Mouse (Mus musculus) left cerebral cortex, adult 18-20 months (tissue): ENCODE data around the gene Hes7. TPM values are rescaled to one million over a fixed set of nuclear protein-coding genes. Genes with fewer than 3 reads are reported as not detected.
A peak's percentile ranks its signal among the peaks of the same experiment; 100 is the strongest.

ENCODE experiments used
- DNase-seq, 2 experiments: peaks; one replicate each; pipeline ENCODE4 v3.0.0; 2021 to 2022; ENCODE audit warnings: low spot score in 2 of 2, mixed read lengths in 1 of 2
- total RNA-seq, 2 experiments: library from RNA; stranded (reverse); gene quantifications; 2 replicates each; pipeline ENCODE4 v1.2.3; 2021

Hes7 gene
- total RNA-seq, 2 experiments from 2014 or later: 0.42 to 0.79 TPM

GRCm38 (mm10) chr11:69117737-69118695 lies 2.2 kb upstream of the Hes7 start:
- DNase-seq: peak; percentile 51 to 58

GRCm38 (mm10) chr11:69118765-69119164 lies 1.4 kb upstream of the Hes7 start:
- peak; percentile 87 to 92 for DNase-seq

DNA sequence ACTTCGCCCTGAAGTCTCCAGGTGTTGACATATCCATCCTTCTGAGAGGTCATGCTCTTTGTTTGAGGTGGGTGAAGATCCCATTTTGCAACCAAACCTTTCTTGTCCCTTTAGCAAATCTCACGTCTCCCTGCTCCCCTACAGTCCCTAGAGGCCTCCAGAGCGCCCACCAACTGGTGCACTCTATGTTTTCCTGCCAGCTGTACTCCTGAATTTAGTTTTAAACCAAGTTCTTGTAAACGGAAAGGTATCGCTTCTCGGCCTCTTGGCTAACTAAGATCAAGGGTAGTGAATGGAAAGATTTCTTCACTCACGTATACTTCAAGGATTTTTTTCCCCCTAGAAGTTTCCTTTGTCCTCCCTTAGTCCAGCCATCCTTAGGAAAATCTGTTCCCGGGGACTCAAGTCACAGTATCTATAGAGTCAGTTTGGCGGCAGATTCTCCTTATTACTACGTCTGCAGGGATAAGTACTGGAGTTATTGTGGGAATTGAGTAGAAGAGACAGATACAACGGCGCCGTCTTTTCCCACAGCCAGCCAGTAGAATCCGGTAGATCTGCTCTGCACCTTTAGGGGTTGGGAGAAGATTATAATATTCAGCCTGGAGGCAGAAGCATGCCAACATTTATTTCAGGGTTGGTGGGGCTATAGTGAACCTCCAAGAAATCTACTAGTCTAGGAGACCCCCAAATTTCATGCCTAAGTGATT lies 603 bp upstream of the Hes7 start:
- DNase-seq: no peak

DNA sequence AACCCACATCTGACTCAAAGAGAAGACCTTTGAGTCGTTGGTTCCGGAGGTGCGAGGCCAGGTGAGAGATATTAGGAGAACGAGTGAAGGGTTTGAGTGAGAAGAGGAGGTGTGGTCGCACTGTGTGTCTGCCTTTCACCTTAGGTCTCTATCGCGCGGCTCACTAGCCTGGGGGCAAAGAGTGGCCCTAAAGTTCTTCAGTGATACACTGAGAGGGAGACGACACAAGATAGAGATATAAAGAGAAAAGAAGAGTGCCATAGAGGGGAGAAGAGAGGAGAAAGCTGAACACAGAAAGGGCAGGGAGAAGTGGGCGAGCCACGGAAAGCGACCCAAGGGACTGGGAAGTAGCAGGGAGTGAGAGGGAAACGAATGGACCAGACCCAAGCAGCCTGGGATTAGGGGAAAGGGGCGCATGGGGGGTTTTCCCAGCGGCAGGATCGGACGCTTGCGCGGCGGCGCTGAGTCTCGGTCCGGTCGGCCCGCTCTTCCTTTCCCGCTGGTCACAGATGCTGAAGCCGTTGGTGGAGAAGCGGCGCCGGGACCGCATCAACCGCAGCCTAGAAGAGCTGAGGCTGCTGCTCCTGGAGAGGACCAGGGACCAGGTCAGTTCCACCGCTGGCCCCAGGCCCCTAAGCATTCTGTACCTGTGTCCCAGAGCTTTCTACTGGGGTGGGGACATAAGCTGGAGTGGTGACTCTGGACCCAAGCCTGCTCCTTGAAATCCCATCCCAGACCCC lies 967 bp downstream of the Hes7 start:
- DNase-seq: no peak

GRCm38 (mm10) chr11:69121741-69122335 lies 1.6 kb downstream of the Hes7 start:
- no peak for DNase-seq

DNA sequence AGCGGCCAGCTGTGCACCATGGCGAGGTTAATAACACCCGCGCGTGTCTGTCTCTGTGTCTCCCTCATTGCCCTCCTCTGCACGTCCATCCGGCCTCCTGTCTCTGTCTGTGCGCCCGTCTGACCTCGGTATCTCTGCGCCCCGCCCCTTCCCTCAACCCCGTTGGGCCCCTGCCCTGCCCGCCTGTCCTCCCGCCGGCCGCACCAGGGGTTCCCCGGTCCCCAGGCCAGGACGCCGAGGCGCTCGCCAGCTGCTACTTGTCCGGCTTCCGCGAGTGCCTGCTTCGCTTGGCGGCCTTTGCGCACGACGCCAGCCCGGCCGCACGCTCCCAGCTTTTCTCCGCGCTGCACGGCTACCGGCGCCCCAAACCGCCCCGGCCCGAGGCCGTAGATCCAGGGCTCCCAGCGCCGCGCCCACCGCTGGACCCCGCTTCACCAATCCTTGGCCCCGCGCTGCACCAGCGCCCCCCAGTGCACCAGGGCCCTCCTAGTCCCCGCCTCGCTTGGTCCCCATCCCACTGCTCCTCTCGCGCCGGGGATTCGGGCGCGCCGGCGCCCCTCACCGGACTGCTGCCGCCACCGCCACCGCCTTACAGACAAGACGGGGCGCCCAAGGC lies 2.2 kb downstream of the Hes7 start, which contains the start of gene 9130213A22Rik:
9130213A22Rik (minus strand) TSS at position 254 of the 616 bp plus-strand sequence.
- peak; percentile 80 to 86 for DNase-seq

DNA sequence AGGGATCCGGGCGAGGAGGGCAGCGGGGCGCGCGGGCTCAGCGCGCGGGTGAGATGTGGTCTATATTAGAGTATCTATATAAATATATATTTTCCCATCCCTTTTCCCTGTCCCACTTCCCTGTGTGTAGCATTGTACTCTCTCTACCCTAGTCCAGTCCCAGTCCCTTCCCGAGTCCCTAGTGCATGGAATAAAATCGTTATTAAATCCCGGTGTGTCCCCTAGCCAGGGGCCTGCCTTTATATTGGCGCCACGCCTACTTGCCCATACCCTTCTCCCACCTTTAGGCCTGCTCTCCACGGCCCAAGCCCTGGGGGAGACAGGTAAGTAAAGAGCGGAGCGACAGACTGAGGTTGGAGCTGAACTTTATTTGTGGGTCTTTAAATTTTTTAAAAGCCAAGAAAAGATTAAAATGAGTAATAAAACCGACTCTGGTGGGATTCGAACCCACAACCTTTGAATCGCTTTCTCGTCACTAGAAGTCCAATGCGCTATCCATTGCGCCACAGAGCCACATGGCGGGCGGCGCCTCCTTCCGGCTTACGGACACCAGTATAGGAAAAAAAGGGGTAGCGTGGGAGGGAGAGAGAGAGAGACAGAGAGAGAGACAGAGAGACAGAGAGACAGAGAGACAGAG lies 3.0 kb downstream of the Hes7 start:
- DNase-seq: peak; percentile 88 to 92

DNA sequence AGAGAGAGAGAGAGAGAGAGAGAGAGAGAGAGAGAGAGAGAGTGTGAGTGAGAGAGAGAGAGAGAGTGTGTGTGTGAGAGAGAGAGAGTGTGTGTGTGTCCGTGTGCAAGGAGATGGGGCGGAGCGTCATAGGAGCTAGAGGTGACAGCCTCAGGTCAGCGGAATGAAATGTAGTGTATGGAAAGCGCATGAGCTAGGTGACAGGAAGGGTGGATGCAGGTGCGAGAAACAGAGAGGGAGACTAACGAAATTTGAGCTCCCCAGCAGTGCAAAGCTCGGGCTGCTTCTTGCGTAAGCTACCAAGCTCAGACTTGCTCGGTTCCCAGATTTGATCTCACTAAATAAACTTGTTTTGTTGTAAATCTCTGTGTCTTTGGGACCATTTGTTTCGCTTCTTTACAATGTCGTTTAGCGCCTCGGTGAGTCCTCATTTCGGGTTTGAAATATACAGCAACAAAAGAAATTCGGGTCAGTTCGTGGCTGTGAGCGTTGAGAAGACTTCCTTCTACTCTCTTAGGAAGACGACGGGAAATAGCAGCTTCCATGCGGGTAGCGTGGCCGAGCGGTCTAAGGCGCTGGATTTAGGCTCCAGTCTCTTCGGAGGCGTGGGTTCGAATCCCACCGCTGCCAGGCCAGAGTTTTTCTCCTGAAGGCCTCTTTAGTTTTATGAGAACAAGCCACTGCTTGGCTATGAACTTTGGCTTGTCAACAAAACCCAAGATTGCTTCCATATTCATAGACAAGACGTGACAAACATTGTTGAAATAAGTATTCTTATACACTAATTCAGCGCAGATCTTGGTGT lies 3.7 kb downstream of the Hes7 start:
- DNase-seq: peak; percentile 95 to 97

- DNase-seq: peak; percentile 68 to 73
Observed at GRCm38 (mm10) chr11:69124498-69124847, 4.3 kb downstream of the Hes7 start.

- DNase-seq: peak; percentile 76 to 78
Observed at GRCm38 (mm10) chr11:69125041-69125851, 5.0 kb downstream of the Hes7 start.

- no peak for DNase-seq
Observed at GRCm38 (mm10) chr11:69125852-69125918, 5.5 kb downstream of the Hes7 start, which contains the start of gene Aloxe3. TSS of gene Aloxe3 (plus strand) at chr11:69125896.

- DNase-seq: no peak
Observed at GRCm38 (mm10) chr11:69125919-69126705, 5.9 kb downstream of the Hes7 start.

- no peak for DNase-seq
Observed at GRCm38 (mm10) chr11:69126706-69127095, 6.5 kb downstream of the Hes7 start.

DNA sequence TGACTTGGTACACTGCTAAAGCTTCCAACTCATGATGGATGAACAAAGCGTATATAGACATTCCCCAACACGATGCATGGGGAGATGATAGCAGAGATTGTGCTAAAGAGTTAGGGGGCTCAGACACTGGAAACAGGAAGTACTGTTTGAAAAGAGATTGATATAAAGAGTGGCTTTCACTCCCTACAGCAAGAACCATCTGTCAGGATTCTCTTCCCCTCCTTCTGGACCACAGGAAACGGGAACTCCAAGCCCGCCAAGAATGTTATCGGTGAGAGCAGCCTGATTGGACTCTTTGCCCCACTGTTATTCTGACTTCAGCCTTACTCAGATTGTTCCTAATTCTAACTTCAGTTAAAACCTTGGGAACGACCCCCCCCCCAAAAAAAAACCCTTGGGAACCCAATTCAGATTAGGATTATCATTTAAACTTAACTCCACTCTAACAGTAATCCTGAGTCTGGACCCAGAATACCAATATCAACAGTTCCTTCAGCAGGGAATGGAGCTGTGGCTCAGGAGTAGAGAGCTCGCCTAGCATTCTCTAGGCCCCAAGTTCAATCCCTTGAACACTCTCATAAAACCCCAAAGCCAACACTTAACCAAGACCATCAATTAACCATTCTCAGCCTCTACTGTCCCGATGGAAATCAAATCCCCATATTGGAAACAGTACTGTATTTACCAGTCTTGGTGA lies 8.4 kb downstream of the Hes7 start:
- DNase-seq: no peak

- DNase-seq: no peak
Observed at GRCm38 (mm10) chr11:69133566-69133922, 13.3 kb downstream of the Hes7 start.

DNA sequence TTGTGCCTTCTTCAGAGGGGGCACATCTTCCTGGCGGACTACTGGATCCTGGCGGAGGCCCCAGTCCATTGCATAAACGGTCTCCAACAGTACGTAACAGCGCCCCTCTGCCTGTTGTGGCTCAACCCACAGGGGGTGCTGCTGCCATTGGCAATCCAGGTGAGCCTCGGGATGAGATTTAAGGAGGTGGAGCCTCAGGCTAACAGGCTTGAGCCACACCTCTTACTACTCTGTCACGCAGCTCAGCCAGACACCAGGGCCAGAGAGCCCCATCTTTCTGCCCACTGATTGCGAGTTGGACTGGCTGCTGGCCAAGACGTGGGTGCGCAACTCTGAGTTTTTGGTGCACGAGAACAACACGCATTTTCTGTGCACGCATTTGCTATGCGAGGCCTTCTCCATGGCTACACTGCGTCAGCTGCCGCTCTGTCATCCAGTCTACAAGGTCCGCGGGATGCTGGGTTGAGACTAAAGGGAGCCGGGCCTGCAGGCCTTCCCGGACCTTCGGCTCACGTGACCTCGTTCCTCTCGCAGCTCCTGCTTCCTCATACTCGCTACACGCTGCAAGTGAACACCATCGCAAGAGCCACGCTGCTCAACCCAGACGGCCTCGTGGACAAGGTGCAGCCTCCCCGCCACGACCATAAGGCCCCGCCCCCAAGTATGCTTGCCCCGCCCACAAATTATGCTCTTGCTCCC lies 13.9 kb downstream of the Hes7 start:
- DNase-seq: peak; percentile 81 to 86

DNA sequence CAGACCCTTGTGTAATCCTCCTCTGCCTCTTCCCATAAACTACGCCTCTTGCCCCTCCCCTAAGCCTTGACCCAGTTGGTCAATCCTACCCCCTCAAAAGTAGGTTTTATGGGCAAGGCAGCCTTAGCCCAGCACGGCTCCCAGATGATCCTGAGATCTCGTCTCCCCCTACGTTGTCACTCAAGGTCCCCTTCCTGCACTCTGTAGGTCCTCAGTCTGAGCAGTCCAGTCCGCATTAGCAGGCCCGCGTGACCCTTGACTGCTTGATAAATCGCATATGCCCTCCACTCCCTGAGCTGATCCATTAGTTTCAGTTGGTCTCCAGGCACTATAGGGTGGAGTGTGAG lies 14.4 kb downstream of the Hes7 start:
- DNase-seq: no peak
